13 mouse cellular contexts compared by ENCODE assay signal in genomic region chr5:149369373-149370035, GRCm38 (mm10). TPM values are rescaled to one million over a fixed set of nuclear protein-coding genes. Genes with fewer than 3 reads are reported as not detected.
DNase-seq lines count a peak whose midpoint lies in the region; ATAC-seq and TF ChIP-seq lines count a peak whose summit lies in the region.
"Had no signal": no experiment of that assay in that cellular context is flagged by ENCODE, and none has a peak within 500 bp of the region (broad histone marks: within the 10 kb centered on the region; RNA-seq: fewer than 3 reads in every experiment).

No protein-coding gene starts in this region.

- no peak overlapping the region for H3K4me3 ChIP-seq in heart, embryonic 12.5 days
- no peak overlapping the region for H3K4me3 ChIP-seq in heart, adult 2 months
- no peak overlapping the region for H3K4me3 ChIP-seq in embryonic facial prominence, embryonic 13.5 days
- H3K4me3 ChIP-seq in limb, embryonic 15.5 days, result peak overlapping the region; percentile 11; the same call in 1 of the 2 replicates

- no peak overlapping the region for H3K9ac ChIP-seq in heart, embryonic 12.5 days
- H3K9ac ChIP-seq in heart, adult 2 months (ENCODE audit: low read depth, low read length), result no peak overlapping the region
- no peak overlapping the region for H3K9ac ChIP-seq in embryonic facial prominence, embryonic 13.5 days
- H3K9ac ChIP-seq in limb, embryonic 15.5 days, result no peak overlapping the region

- no peaks in the 10 kb centered on the region for H3K36me3 ChIP-seq in heart, embryonic 12.5 days
- H3K36me3 ChIP-seq in heart, adult 2 months (ENCODE audit: control insufficient read depth, insufficient read depth, low read length), result no peaks in the 10 kb centered on the region
- H3K36me3 ChIP-seq in embryonic facial prominence, embryonic 13.5 days, result no peaks in the 10 kb centered on the region
- no peaks in the 10 kb centered on the region for H3K36me3 ChIP-seq in limb, embryonic 15.5 days

- peak overlapping the region; percentile 12; the same call in 1 of the 2 replicates for H3K4me2 ChIP-seq in heart, embryonic 12.5 days
- H3K4me2 ChIP-seq in embryonic facial prominence, embryonic 13.5 days, result peak overlapping the region; percentile 36
- H3K4me2 ChIP-seq in limb, embryonic 15.5 days, result peak overlapping the region; percentile 27; the same call in 1 of the 2 replicates

- no peak for TF ChIP-seq EP300 in heart, adult 2 months (IDR thresholded peaks at IDR 0.05; ENCODE audit: insufficient read depth, low read depth, low read length)

- ATAC-seq in heart, embryonic 12.5 days (ENCODE audit: insufficient number of reproducible peaks, low FRiP score), result no peak
- no peak for ATAC-seq in embryonic facial prominence, embryonic 13.5 days (ENCODE audit: insufficient number of reproducible peaks, insufficient read depth, low FRiP score, low TSS enrichment, low read depth)
- no peak for ATAC-seq in limb, embryonic 15.5 days (ENCODE audit: insufficient number of reproducible peaks, low FRiP score, low TSS enrichment, low read depth)
- ATAC-seq in erythroblast, adult 5-6 weeks (replicated peaks; ENCODE audit: low FRiP score, poor library complexity, severe bottlenecking), result no peak
- ATAC-seq: lung, postnatal 0 days; Patski had no signal

- H3K27me3 ChIP-seq in heart, embryonic 12.5 days (replicated peaks), result no peaks in the 10 kb centered on the region
- H3K27me3 ChIP-seq in heart, adult 2 months (ENCODE audit: control insufficient read depth, insufficient read depth, low read length), result no peaks in the 10 kb centered on the region
- H3K27me3 ChIP-seq in embryonic facial prominence, embryonic 13.5 days, result peaks cover 7% of the 10 kb centered on the region; the same call in 1 of the 2 replicates
- no peaks in the 10 kb centered on the region for H3K27me3 ChIP-seq in limb, embryonic 15.5 days
- H3K27me3 ChIP-seq: Patski had no signal

- H3K27ac ChIP-seq in heart, embryonic 12.5 days (ENCODE audit: poor library complexity, severe bottlenecking), result peak overlapping the region; percentile 41; the same call in 1 of the 2 replicates
- no peak overlapping the region for H3K27ac ChIP-seq in heart, adult 2 months
- H3K27ac ChIP-seq in embryonic facial prominence, embryonic 13.5 days, result peak overlapping the region; percentile 60
- peak overlapping the region; percentile 78 for H3K27ac ChIP-seq in limb, embryonic 15.5 days

- no peak for DNase-seq in heart, adult 2 months
- DNase-seq in heart, postnatal 4 days, result peak; percentile 40
- no peak for DNase-seq in layer of hippocampus, postnatal 10 days (ENCODE audit: low spot score in 2 of 2)
- no peak for DNase-seq in cerebellum, adult 8-10 months
- DNase-seq: adrenal gland, adult 2 months; embryo, embryonic 11 days; kidney, postnatal 36 days had no signal

- H3K79me2 ChIP-seq in heart, adult 2 months (replicated peaks; ENCODE audit: control insufficient read depth, insufficient read depth, low read length), result no peaks in the 10 kb centered on the region

- no peaks in the 10 kb centered on the region for H3K9me3 ChIP-seq in heart, embryonic 12.5 days (replicated peaks)
- no peaks in the 10 kb centered on the region for H3K9me3 ChIP-seq in embryonic facial prominence, embryonic 13.5 days
- H3K9me3 ChIP-seq in limb, embryonic 15.5 days, result no peaks in the 10 kb centered on the region

- TF ChIP-seq CTCF in heart, adult 2 months (IDR thresholded peaks at IDR 0.05), result no peak

- peaks cover 46% of the 10 kb centered on the region for H3K4me1 ChIP-seq in heart, embryonic 12.5 days (replicated peaks)
- H3K4me1 ChIP-seq in heart, adult 2 months (ENCODE audit: control insufficient read depth, insufficient read depth, low read length), result no peaks in the 10 kb centered on the region; the same call in 1 of the 2 replicates
- peaks cover 35% of the 10 kb centered on the region for H3K4me1 ChIP-seq in embryonic facial prominence, embryonic 13.5 days
- peaks cover 37% of the 10 kb centered on the region for H3K4me1 ChIP-seq in limb, embryonic 15.5 days

- WGBS in heart, embryonic 12.5 days, result 50% methylated on average over 21 of the region's 21 CpGs
- WGBS in heart, adult 2 months, result 62% methylated on average over 21 of the region's 21 CpGs
- 48% methylated on average over 21 of the region's 21 CpGs for WGBS in embryonic facial prominence, embryonic 13.5 days
- WGBS in limb, embryonic 15.5 days, result 53% methylated on average over 21 of the region's 21 CpGs

- intact Hi-C loops in heart, adult 2 months (cut with DNase I), result no loop called here

- no peak for TF ChIP-seq POLR2A in heart, adult 2 months (IDR thresholded peaks at IDR 0.05; ENCODE audit: insufficient read depth, low read depth, low read length)

RNA-seq across cellular contexts. Expression of gene Medag, which starts 42.0 kb away (rescaled TPM):
- polyA plus RNA-seq in heart, embryonic 12.5 days (2016; fragmentation: Nextera tagmentation; extraction: Ambion mirVana), result 1.2 and 1.4 TPM in 2 replicates
- 10 to 100 TPM; 12.3 to 12.5 TPM for total RNA-seq in heart, adult 2 months (2021)
- 6.7 and 10.9 TPM in 2 replicates for polyA plus RNA-seq in heart, adult 2 months (2012; rRNA removed)
- 0.48 and 0.93 TPM in 2 replicates for polyA plus RNA-seq in embryonic facial prominence, embryonic 13.5 days (2015; fragmentation: Nextera tagmentation; extraction: Ambion mirVana)
- 10 to 100 TPM; 14.8 to 14.9 TPM for total RNA-seq in heart, postnatal 4 days (2021)
- 4.2 and 4.8 TPM in 2 replicates for polyA plus RNA-seq in limb, embryonic 15.5 days (2015; fragmentation: Nextera tagmentation; extraction: Ambion mirVana)
- total RNA-seq in erythroblast, adult 5-6 weeks (2015; ENCODE audit: low replicate concordance), result not detected in 2 replicates
- total RNA-seq in erythroblast, adult 5-6 weeks (2017; ENCODE audit: low replicate concordance), result not detected in 2 replicates
- 1 to 10 TPM in 1 of 2 experiments, under 1 TPM in 1; 0.78 to 1.3 TPM for total RNA-seq in layer of hippocampus, postnatal 10 days (2021)

Comparison
In these comparisons a context has a peak if more than half of its experiments do, and no peak if none do; other contexts are left out.
1. RNA of gene Medag, which starts 42.0 kb away (total RNA-seq): 14.8 to 14.9 TPM in heart, postnatal 4 days and 12.3 to 12.5 TPM in heart, adult 2 months; 0.78 to 1.3 TPM in layer of hippocampus, postnatal 10 days and not detected in erythroblast, adult 5-6 weeks; every median in the first group is over 4 times any median in the second.
2. Peak in every context shown above with its lines, with median percentiles within 50 percentile points of each other: H3K4me2 ChIP-seq.